Mouse (Mus musculus) brain, adult 10 weeks (tissue): ENCODE measurements around the gene Phldb2. TPM values are rescaled to one million over a fixed set of nuclear protein-coding genes. Genes with fewer than 3 reads are reported as not detected.

ENCODE experiments used
- polyA plus RNA-seq: library from polyadenylated mRNA; stranded (reverse); fragments of 350-450 nt; fragmentation: Illumina TruSeq; extraction: RNeasy Lipid Tissue Mini Kit (QIAGEN cat#74804); gene quantifications from one replicate; pipeline ENCODE4 v1.2.3, GENCODE M21; 2015; ENCODE audit warnings: low read depth, low replicate concordance

Phldb2 gene
- 3.6 TPM for polyA plus RNA-seq

GRCm38 (mm10) chr16:45953394-45953793 lies at the start of gene Phldb2:
Gene Phldb2 (minus strand): TSS chr16:45953598.

GRCm38 (mm10) chr16:45742615-45743476 lies 210.6 kb downstream of the Phldb2 start, which contains the start of gene Abhd10:
Gene Abhd10 (minus strand): TSS chr16:45742955.

GRCm38 (mm10) chr16:45724061-45724741 lies 229.2 kb downstream of the Phldb2 start, which contains the start of gene Tagln3:
Gene Tagln3 (minus strand): TSS chr16:45724608.

Other genes with a start within 250 kb of the Phldb2 start
- 426 TPM for gene Tagln3, start 229.0 kb downstream of the Phldb2 start, polyA plus RNA-seq
- gene Abhd10, start 210.6 kb downstream of the Phldb2 start, polyA plus RNA-seq: 23.6 TPM
- gene Plcxd2, start 56.6 kb upstream of the Phldb2 start, polyA plus RNA-seq: 53.4 TPM
- gene Cd96, start 166.7 kb upstream of the Phldb2 start, polyA plus RNA-seq: not detected
- 1.3 TPM for gene Gm4737, start 201.5 kb upstream of the Phldb2 start, polyA plus RNA-seq